Mouse (Mus musculus): ENCODE results near the gene Lrrc27. TPM values are rescaled to one million over a fixed set of nuclear protein-coding genes. Genes with fewer than 3 reads are reported as not detected.
A peak's percentile ranks its signal among the peaks of the same experiment; 100 is the strongest.

The Lrrc27 gene
- polyA plus RNA-seq (2014; fragmentation: Nextera tagmentation; extraction: Ambion mirVana), result 3.2 and 3.3 TPM in 2 replicates

DNA sequence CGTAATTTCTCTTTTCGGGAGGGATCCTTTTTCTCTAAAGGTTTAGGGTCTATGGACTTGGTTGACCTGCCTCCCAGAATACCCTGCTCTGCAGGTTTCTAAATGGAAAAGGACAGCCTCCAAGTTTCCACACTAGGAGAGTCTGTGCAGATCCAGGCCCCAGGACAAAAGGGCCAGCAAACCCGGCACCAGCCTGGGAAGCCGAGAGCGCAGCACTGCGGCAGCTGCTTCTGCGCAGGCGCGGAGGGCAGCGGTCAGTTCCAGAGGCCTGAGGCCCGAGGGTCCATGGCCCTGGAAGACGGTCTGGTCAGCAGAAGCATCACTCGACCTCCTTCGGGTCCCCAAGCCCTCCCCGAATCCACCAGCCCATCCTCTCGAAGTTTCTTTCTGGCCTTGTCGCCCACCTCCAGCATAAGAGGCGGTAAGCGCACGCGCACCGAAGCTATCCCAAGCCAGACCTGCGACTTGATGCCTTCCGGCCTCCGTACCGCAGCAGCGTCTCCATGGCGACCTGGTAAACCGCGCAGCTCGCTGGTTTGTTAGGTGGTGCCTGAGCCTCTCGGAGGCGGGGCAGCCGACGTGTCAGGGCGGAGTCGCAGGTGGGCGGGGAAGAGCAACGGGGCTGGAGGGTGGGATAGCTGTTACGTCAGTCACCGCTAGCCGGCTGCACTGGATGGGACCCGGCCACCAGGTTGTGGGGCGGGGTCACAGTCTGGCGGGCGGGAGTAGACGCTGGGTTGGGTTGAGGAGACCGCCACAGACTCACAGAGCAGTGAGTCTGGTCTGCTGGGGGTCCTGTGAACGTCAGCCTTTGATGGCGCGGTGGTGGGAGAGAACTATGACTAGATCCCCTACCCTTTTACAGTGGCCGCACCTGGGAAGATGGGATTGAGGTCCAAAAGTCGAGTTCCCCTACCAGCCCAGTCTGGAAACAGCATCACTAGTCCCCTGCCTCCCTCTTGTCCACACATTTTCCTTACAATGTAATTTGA is at the start of gene Lrrc27, which contains the start of gene Stk32c:
Gene Lrrc27, plus strand, starts transcription at position 235 of the 992 bp plus-strand sequence.
Gene Stk32c, minus strand, starts transcription at position 554 of the 992 bp plus-strand sequence.
- Histone ChIP-seq H3K36me3 (ENCODE audit: control insufficient read depth, insufficient read depth, low read length) (no peaks in the 10 kb centered on the region), H3K4me1 (ENCODE audit: control insufficient read depth, insufficient read depth, low read length) (peaks cover 7% of the 10 kb centered on the region; the same call in 1 of the 2 replicates), H3K9ac (ENCODE audit: low read depth, low read length) (peak within 1 kb of the TSS; percentile 74), H3K9me3 (ENCODE audit: control insufficient read depth, low read length) (no peaks in the 10 kb centered on the region), H3K27ac (replicated peaks; ENCODE audit: low read depth, low read length) (peak within 1 kb of the TSS; percentile 72), H3K27me3 (replicated peaks; ENCODE audit: control insufficient read depth, insufficient read depth, low read length) (no peaks in the 10 kb centered on the region), H3K4me3 (ENCODE audit: low read depth, low read length) (peak within 1 kb of the TSS; percentile 46), H3K4me2 (ENCODE audit: low read depth, low read length) (peak within 1 kb of the TSS; percentile 64)
- WGBS, result 2% methylated on average over 45 of the region's 53 CpGs
- DNase-seq (ENCODE audit: low spot score) (peak; percentile 100), ATAC-seq (ENCODE audit: low read depth) (peak; percentile 99)

DNA sequence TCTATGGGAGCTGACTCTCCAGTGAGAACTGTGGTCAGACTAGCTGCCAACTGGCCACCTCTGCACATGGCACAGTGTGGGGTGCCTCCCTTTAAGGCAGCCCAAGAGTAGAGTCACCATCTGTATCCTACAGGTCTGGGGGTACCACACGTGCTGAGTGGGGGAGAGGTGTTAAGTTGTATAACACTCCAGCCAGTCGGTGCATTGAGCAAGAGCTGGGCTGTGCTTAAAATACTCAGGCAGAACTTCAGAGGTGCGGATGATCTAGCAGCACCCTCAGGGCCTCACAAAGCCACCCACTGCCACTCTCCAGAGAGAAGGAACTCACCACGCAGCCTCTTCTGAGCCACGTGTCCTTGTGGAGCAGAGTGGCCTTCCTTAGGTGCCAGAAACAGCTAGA is 48.4 kb upstream of the Lrrc27 start:
- ATAC-seq (ENCODE audit: low read depth), result no peak
- H3K9me3 ChIP-seq (ENCODE audit: control insufficient read depth, low read length), result peaks cover 17% of the 10 kb centered on the region; the same call in 1 of the 2 replicates
- H3K27ac ChIP-seq (replicated peaks; ENCODE audit: low read depth, low read length), result no peak overlapping the region
- H3K27me3 ChIP-seq (replicated peaks; ENCODE audit: control insufficient read depth, insufficient read depth, low read length), result no peaks in the 10 kb centered on the region
- H3K4me1 ChIP-seq (ENCODE audit: control insufficient read depth, insufficient read depth, low read length), result no peaks in the 10 kb centered on the region
- no peak overlapping the region for H3K4me3 ChIP-seq (ENCODE audit: low read depth, low read length)
- no peaks in the 10 kb centered on the region for H3K36me3 ChIP-seq (ENCODE audit: control insufficient read depth, insufficient read depth, low read length)
- H3K4me2 ChIP-seq (ENCODE audit: low read depth, low read length), result no peak overlapping the region
- no peak for DNase-seq (ENCODE audit: low spot score)
- no peak overlapping the region for H3K9ac ChIP-seq (ENCODE audit: low read depth, low read length)
- WGBS, result 74% methylated on average over 5 of the region's 5 CpGs

GRCm38 (mm10) chr7:139169143-139169542 is 43.6 kb upstream of the Lrrc27 start:
- H3K4me2 ChIP-seq (ENCODE audit: low read depth, low read length), result no peak overlapping the region
- no peaks in the 10 kb centered on the region for H3K36me3 ChIP-seq (ENCODE audit: control insufficient read depth, insufficient read depth, low read length)
- DNase-seq (ENCODE audit: low spot score), result no peak
- H3K4me3 ChIP-seq (ENCODE audit: low read depth, low read length), result no peak overlapping the region
- ATAC-seq (ENCODE audit: low read depth), result no peak
- H3K4me1 ChIP-seq (ENCODE audit: control insufficient read depth, insufficient read depth, low read length), result no peaks in the 10 kb centered on the region
- H3K9ac ChIP-seq (ENCODE audit: low read depth, low read length), result no peak overlapping the region
- H3K27me3 ChIP-seq (replicated peaks; ENCODE audit: control insufficient read depth, insufficient read depth, low read length), result no peaks in the 10 kb centered on the region
- 64% methylated on average over 4 of the region's 4 CpGs for WGBS
- H3K9me3 ChIP-seq (ENCODE audit: control insufficient read depth, low read length), result peaks cover 13% of the 10 kb centered on the region; the same call in 1 of the 2 replicates
- H3K27ac ChIP-seq (replicated peaks; ENCODE audit: low read depth, low read length), result no peak overlapping the region

- ATAC-seq (ENCODE audit: low read depth) (no peak), DNase-seq (ENCODE audit: low spot score) (no peak)
- H3K4me2 ChIP-seq (ENCODE audit: low read depth, low read length), result no peak overlapping the region
- no peaks in the 10 kb centered on the region for H3K27me3 ChIP-seq (replicated peaks; ENCODE audit: control insufficient read depth, insufficient read depth, low read length)
- no peaks in the 10 kb centered on the region for H3K9me3 ChIP-seq (ENCODE audit: control insufficient read depth, low read length)
- no peak overlapping the region for H3K9ac ChIP-seq (ENCODE audit: low read depth, low read length)
- WGBS, result 65% methylated on average over 5 of the region's 5 CpGs
- no peaks in the 10 kb centered on the region for H3K36me3 ChIP-seq (ENCODE audit: control insufficient read depth, insufficient read depth, low read length)
- H3K4me1 ChIP-seq (ENCODE audit: control insufficient read depth, insufficient read depth, low read length), result no peaks in the 10 kb centered on the region
- no peak overlapping the region for H3K27ac ChIP-seq (replicated peaks; ENCODE audit: low read depth, low read length)
- no peak overlapping the region for H3K4me3 ChIP-seq (ENCODE audit: low read depth, low read length)
Measured at GRCm38 (mm10) chr7:139179299-139179698, 33.5 kb upstream of the Lrrc27 start.

- no peak overlapping the region for H3K9ac ChIP-seq (ENCODE audit: low read depth, low read length)
- ATAC-seq (ENCODE audit: low read depth), result no peak
- H3K27me3 ChIP-seq (replicated peaks; ENCODE audit: control insufficient read depth, insufficient read depth, low read length), result 0 out of 2 replicates have a peak, but pooled peaks cover 3% of the 10 kb centered on the region
- no peak overlapping the region for H3K27ac ChIP-seq (replicated peaks; ENCODE audit: low read depth, low read length)
- H3K4me1 ChIP-seq (ENCODE audit: control insufficient read depth, insufficient read depth, low read length), result no peaks in the 10 kb centered on the region
- H3K4me2 ChIP-seq (ENCODE audit: low read depth, low read length), result no peak overlapping the region
- H3K9me3 ChIP-seq (ENCODE audit: control insufficient read depth, low read length), result no peaks in the 10 kb centered on the region
- 91% methylated on average over 3 of the region's 3 CpGs for WGBS
- no peak overlapping the region for H3K4me3 ChIP-seq (ENCODE audit: low read depth, low read length)
- H3K36me3 ChIP-seq (ENCODE audit: control insufficient read depth, insufficient read depth, low read length), result no peaks in the 10 kb centered on the region
- no peak for DNase-seq (ENCODE audit: low spot score)
Measured at GRCm38 (mm10) chr7:139180058-139180457, 32.7 kb upstream of the Lrrc27 start.

- no peak for DNase-seq (ENCODE audit: low spot score)
- Histone ChIP-seq H3K9ac (ENCODE audit: low read depth, low read length) (no peak overlapping the region), H3K4me2 (ENCODE audit: low read depth, low read length) (no peak overlapping the region), H3K27ac (replicated peaks; ENCODE audit: low read depth, low read length) (no peak overlapping the region), H3K4me1 (ENCODE audit: control insufficient read depth, insufficient read depth, low read length) (no peaks in the 10 kb centered on the region), H3K9me3 (ENCODE audit: control insufficient read depth, low read length) (no peaks in the 10 kb centered on the region), H3K27me3 (replicated peaks; ENCODE audit: control insufficient read depth, insufficient read depth, low read length) (peaks cover 40% of the 10 kb centered on the region), H3K4me3 (ENCODE audit: low read depth, low read length) (no peak overlapping the region), H3K36me3 (ENCODE audit: control insufficient read depth, insufficient read depth, low read length) (no peaks in the 10 kb centered on the region)
- WGBS, result 71% methylated on average over 4 of the region's 4 CpGs
- no peak for ATAC-seq (ENCODE audit: low read depth)
Measured at GRCm38 (mm10) chr7:139184396-139184795, 28.4 kb upstream of the Lrrc27 start.

GRCm38 (mm10) chr7:139184846-139185245 is 27.9 kb upstream of the Lrrc27 start:
- no peak overlapping the region for H3K4me3 ChIP-seq (ENCODE audit: low read depth, low read length)
- DNase-seq (ENCODE audit: low spot score) (no peak), ATAC-seq (ENCODE audit: low read depth) (no peak)
- WGBS, result 82% methylated on average over 7 of the region's 7 CpGs
- no peaks in the 10 kb centered on the region for H3K4me1 ChIP-seq (ENCODE audit: control insufficient read depth, insufficient read depth, low read length)
- H3K27me3 ChIP-seq (replicated peaks; ENCODE audit: control insufficient read depth, insufficient read depth, low read length), result peaks cover 40% of the 10 kb centered on the region
- H3K4me2 ChIP-seq (ENCODE audit: low read depth, low read length), result no peak overlapping the region
- H3K36me3 ChIP-seq (ENCODE audit: control insufficient read depth, insufficient read depth, low read length), result no peaks in the 10 kb centered on the region
- no peak overlapping the region for H3K27ac ChIP-seq (replicated peaks; ENCODE audit: low read depth, low read length)
- no peaks in the 10 kb centered on the region for H3K9me3 ChIP-seq (ENCODE audit: control insufficient read depth, low read length)
- no peak overlapping the region for H3K9ac ChIP-seq (ENCODE audit: low read depth, low read length)

GRCm38 (mm10) chr7:139185971-139186370 is 26.8 kb upstream of the Lrrc27 start:
- H3K4me3 ChIP-seq (ENCODE audit: low read depth, low read length), result no peak overlapping the region
- no peaks in the 10 kb centered on the region for H3K36me3 ChIP-seq (ENCODE audit: control insufficient read depth, insufficient read depth, low read length)
- no peaks in the 10 kb centered on the region for H3K9me3 ChIP-seq (ENCODE audit: control insufficient read depth, low read length)
- H3K4me2 ChIP-seq (ENCODE audit: low read depth, low read length), result no peak overlapping the region
- ATAC-seq (ENCODE audit: low read depth), result no peak
- H3K4me1 ChIP-seq (ENCODE audit: control insufficient read depth, insufficient read depth, low read length), result no peaks in the 10 kb centered on the region
- no peak overlapping the region for H3K27ac ChIP-seq (replicated peaks; ENCODE audit: low read depth, low read length)
- no peak for DNase-seq (ENCODE audit: low spot score)
- WGBS, result 39% methylated on average over 5 of the region's 5 CpGs
- peaks cover 40% of the 10 kb centered on the region for H3K27me3 ChIP-seq (replicated peaks; ENCODE audit: control insufficient read depth, insufficient read depth, low read length)
- H3K9ac ChIP-seq (ENCODE audit: low read depth, low read length), result no peak overlapping the region
